In the genomic region with DNA sequence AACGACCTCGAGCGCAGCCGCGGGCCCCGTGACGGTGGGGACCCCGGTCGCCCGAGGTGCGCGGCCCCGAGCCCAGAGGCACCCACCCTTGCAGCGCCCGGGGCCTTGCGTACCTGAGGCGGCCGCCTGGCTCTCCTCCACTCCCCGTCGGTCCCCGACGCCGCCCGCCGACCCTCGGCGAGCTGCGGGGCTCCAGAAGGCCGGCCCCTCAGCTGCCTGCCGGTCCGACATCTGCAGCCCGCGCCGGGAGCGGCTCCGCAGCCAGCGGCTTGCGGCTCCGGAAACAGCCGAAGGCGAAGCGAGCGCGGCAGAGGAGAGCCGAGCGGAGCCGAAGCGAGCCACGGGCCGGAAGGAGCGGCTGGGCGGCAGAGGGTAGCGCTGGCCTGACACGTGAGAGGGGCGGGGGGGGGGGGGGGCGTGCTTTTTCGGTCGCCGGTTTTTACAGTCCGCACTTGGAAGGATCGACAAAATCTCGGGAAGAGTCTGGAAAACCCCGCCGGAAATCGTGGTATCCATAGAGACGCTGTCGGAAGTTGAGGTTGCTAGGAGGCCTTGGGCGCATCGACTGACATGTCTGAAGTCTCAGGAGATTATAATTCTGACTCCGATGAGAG, we compare ENCODE assay signal across 8 mouse cellular contexts. TPM values are rescaled to one million over a fixed set of nuclear protein-coding genes. Genes with fewer than 3 reads are reported as not detected.
A peak's percentile ranks its signal among the peaks of the same experiment; 100 is the strongest.
DNase-seq lines count a peak whose midpoint lies in the region; ATAC-seq and TF ChIP-seq lines count a peak whose summit lies in the region.

Gene Tmed8, minus strand, starts transcription at position 482 of the 614 bp plus-strand sequence.

- H3K4me2 ChIP-seq in CH12.LX (ENCODE audit: insufficient read depth, low read depth, poor library complexity, severe bottlenecking), result peak within 1 kb of the TSS; percentile 90
- H3K4me2 ChIP-seq in forebrain, embryonic 13.5 days, result peak within 1 kb of the TSS; percentile 89
- H3K4me2 ChIP-seq in liver, embryonic 16.5 days (ENCODE audit: low read depth, low read length), result peak within 1 kb of the TSS; percentile 95
- peak within 1 kb of the TSS; percentile 80 for H3K4me2 ChIP-seq in neural tube, embryonic 12.5 days (replicated peaks)
- peak within 1 kb of the TSS; percentile 97 for H3K4me2 ChIP-seq in stomach, postnatal 0 days (replicated peaks; ENCODE audit: low read depth)

- intact Hi-C loops in heart, postnatal 10 days (cut with DNase I), result loop anchor here (5.0 kb wide), 1 partner anchor 53 kb away; the partner anchor contains the start of genes Gstz1 and Pomt2

- dilution Hi-C loops in CH12.LX (cut with MboI; ENCODE audit: extremely low pct_ligation_motif_present, extremely low pct_unique_long_range_greater_than_20kb, low sequenced_read_pairs), result no loop called here

- peak; percentile 68 for DNase-seq in CH12.LX (ENCODE audit: extremely low read depth)
- peak; percentile 42 for DNase-seq in c-Kit-positive CD71-negative TER-119-negative erythroid progenitor cells, embryonic 14.5 days (ENCODE audit: low read depth)
- DNase-seq in heart, postnatal 10 days, result peak; percentile 83 to 85
- peak; percentile 39 for DNase-seq in large intestine, adult 2 months (ENCODE audit: low read depth, low spot score)
- DNase-seq in stomach, postnatal 0 days (ENCODE audit: low spot score), result peak; percentile 80

- peaks cover 0 to 2% of the 10 kb centered on the region in 2 experiments for H3K36me3 ChIP-seq in CH12.LX (replicated peaks in 1 of 2; ENCODE audit: control insufficient read depth in 1 of 2, insufficient read depth in 1 of 2, low read length in 1 of 2)
- no peaks in the 10 kb centered on the region for H3K36me3 ChIP-seq in forebrain, embryonic 13.5 days (ENCODE audit: poor library complexity, severe bottlenecking)
- no peaks in the 10 kb centered on the region for H3K36me3 ChIP-seq in liver, embryonic 16.5 days (ENCODE audit: control insufficient read depth, insufficient read depth)
- H3K36me3 ChIP-seq in neural tube, embryonic 12.5 days, result no peaks in the 10 kb centered on the region
- H3K36me3 ChIP-seq in stomach, postnatal 0 days (ENCODE audit: control insufficient read depth, insufficient read depth, low read length), result no peaks in the 10 kb centered on the region

- peak; percentile 38; the same call in 1 of the 2 replicates for TF ChIP-seq POLR2A in CH12.LX (IDR thresholded peaks at IDR 0.05; ENCODE audit: low read depth, low read length)

- peak within 1 kb of the TSS; percentile 81 for H3K27ac ChIP-seq in CH12.LX (ENCODE audit: insufficient read depth, low read depth)
- peak within 1 kb of the TSS; percentile 94 for H3K27ac ChIP-seq in forebrain, embryonic 13.5 days
- H3K27ac ChIP-seq in liver, embryonic 16.5 days (ENCODE audit: low read length), result no peak within 1 kb of the TSS
- H3K27ac ChIP-seq in neural tube, embryonic 12.5 days, result peak within 1 kb of the TSS; percentile 75
- peak within 1 kb of the TSS; percentile 67 for H3K27ac ChIP-seq in stomach, postnatal 0 days (replicated peaks)

- TF ChIP-seq EP300 in CH12.LX (IDR thresholded peaks at IDR 0.05; ENCODE audit: low read length), result no peak
- no peak for TF ChIP-seq EP300 in stomach, postnatal 0 days (optimal IDR thresholded peaks at IDR 0.05)

- H3K27me3 ChIP-seq in CH12.LX (replicated peaks), result no peaks in the 10 kb centered on the region
- no peaks in the 10 kb centered on the region for H3K27me3 ChIP-seq in forebrain, embryonic 13.5 days
- H3K27me3 ChIP-seq in liver, embryonic 16.5 days (ENCODE audit: control insufficient read depth, insufficient read depth, low read depth, low read length), result peaks cover 20% of the 10 kb centered on the region
- no peaks in the 10 kb centered on the region for H3K27me3 ChIP-seq in neural tube, embryonic 12.5 days (replicated peaks)
- H3K27me3 ChIP-seq in stomach, postnatal 0 days (ENCODE audit: control insufficient read depth, insufficient read depth, low read length), result no peaks in the 10 kb centered on the region

- H3K4me3 ChIP-seq in CH12.LX (replicated peaks in 1 of 3; ENCODE audit: low read depth in 2 of 3, low read length in 2 of 3, poor library complexity in 1 of 3), result peak within 1 kb of the TSS; percentile 96 to 99 (median 98)
- H3K4me3 ChIP-seq in forebrain, embryonic 13.5 days, result peak within 1 kb of the TSS; percentile 84
- peak within 1 kb of the TSS; percentile 75 for H3K4me3 ChIP-seq in liver, embryonic 16.5 days (ENCODE audit: low read depth, low read length)
- peak within 1 kb of the TSS; percentile 85 for H3K4me3 ChIP-seq in neural tube, embryonic 12.5 days
- peak within 1 kb of the TSS; percentile 90 for H3K4me3 ChIP-seq in stomach, postnatal 0 days (ENCODE audit: low read depth, low read length)

- in situ Hi-C loops in CH12.LX (cut with MboI; ENCODE audit: low pct_ligation_motif_present, low pct_unique_long_range_greater_than_20kb, low sequenced_read_pairs), result loop anchor here (5.0 kb wide), 1 partner anchor 137 kb away; no protein-coding TSS in a partner anchor

- H3K4me1 ChIP-seq in CH12.LX (ENCODE audit: control insufficient read depth in 1 of 2, insufficient read depth in 2 of 2), result peaks cover 3 to 32% of the 10 kb centered on the region in 2 experiments; a peak in 3 of 4 replicates
- peaks cover 9% of the 10 kb centered on the region for H3K4me1 ChIP-seq in forebrain, embryonic 13.5 days
- peaks cover 7% of the 10 kb centered on the region for H3K4me1 ChIP-seq in liver, embryonic 16.5 days (ENCODE audit: control insufficient read depth, low read depth, low read length)
- peaks cover 12% of the 10 kb centered on the region for H3K4me1 ChIP-seq in neural tube, embryonic 12.5 days
- no peaks in the 10 kb centered on the region for H3K4me1 ChIP-seq in stomach, postnatal 0 days (replicated peaks; ENCODE audit: control insufficient read depth, insufficient read depth)

- no peak for TF ChIP-seq RAD21 in CH12.LX (IDR thresholded peaks at IDR 0.05; ENCODE audit: low read depth, low read length)

- WGBS in forebrain, embryonic 13.5 days, result under 1% methylated on average over 59 of the region's 70 CpGs
- under 1% methylated on average over 68 of the region's 70 CpGs for WGBS in large intestine, adult 2 months
- under 1% methylated on average over 59 of the region's 70 CpGs for WGBS in liver, embryonic 16.5 days (ENCODE audit: insufficient replicate concordance)
- whole genome bisulfite sequencing in neural tube, embryonic 12.5 days, result under 1% methylated on average over 59 of the region's 70 CpGs
- WGBS in stomach, postnatal 0 days, result under 1% methylated on average over 30 of the region's 70 CpGs

- H3K9me3 ChIP-seq in CH12.LX (replicated peaks; ENCODE audit: low read length), result no peaks in the 10 kb centered on the region
- H3K9me3 ChIP-seq in forebrain, embryonic 13.5 days (replicated peaks), result no peaks in the 10 kb centered on the region
- H3K9me3 ChIP-seq in liver, embryonic 16.5 days (replicated peaks; ENCODE audit: control insufficient read depth, low read length), result no peaks in the 10 kb centered on the region
- H3K9me3 ChIP-seq in neural tube, embryonic 12.5 days, result no peaks in the 10 kb centered on the region
- no peaks in the 10 kb centered on the region for H3K9me3 ChIP-seq in stomach, postnatal 0 days (ENCODE audit: control insufficient read depth, low read length)

- no peak for TF ChIP-seq CTCF in CH12.LX (conservative IDR thresholded peaks at IDR 0.05 in 1 of 2, IDR thresholded peaks at IDR 0.05 in 1 of 2; ENCODE audit: low read depth in 2 of 2, low read length in 2 of 2)
- TF ChIP-seq CTCF in stomach, postnatal 0 days (IDR thresholded peaks at IDR 0.05; ENCODE audit: low read depth), result no peak

- peaks cover 27% of the 10 kb centered on the region for H3K79me2 ChIP-seq in CH12.LX (replicated peaks; ENCODE audit: control insufficient read depth, extremely low read depth, insufficient read depth, poor library complexity, severe bottlenecking)

- ATAC-seq in forebrain, embryonic 13.5 days, result peak; percentile 97
- ATAC-seq in liver, embryonic 16.5 days (ENCODE audit: low read depth), result peak; percentile 86
- peak; percentile 94 for ATAC-seq in neural tube, embryonic 12.5 days (ENCODE audit: low FRiP score, low read depth)
- peak; percentile 96 for ATAC-seq in stomach, postnatal 0 days (ENCODE audit: low FRiP score, low TSS enrichment)

- peak within 1 kb of the TSS; percentile 98 for H3K9ac ChIP-seq in CH12.LX (ENCODE audit: insufficient read depth, low read depth)
- H3K9ac ChIP-seq in forebrain, embryonic 13.5 days, result peak within 1 kb of the TSS; percentile 95
- peak within 1 kb of the TSS; percentile 76 for H3K9ac ChIP-seq in liver, embryonic 16.5 days (ENCODE audit: low read depth, low read length)
- peak within 1 kb of the TSS; percentile 80 for H3K9ac ChIP-seq in neural tube, embryonic 12.5 days
- peak within 1 kb of the TSS; percentile 94 for H3K9ac ChIP-seq in stomach, postnatal 0 days (ENCODE audit: low read length)

TF ChIP-seq in CH12.LX, 34 proteins besides CTCF, POLR2A, EP300 and RAD21 (continues in another document):
- 0 out of 2 replicates have a peak, but pooled peaks have one; percentile 10 for TF ChIP-seq JUN (IDR thresholded peaks at IDR 0.05; ENCODE audit: insufficient read depth, low read depth, low read length)
- TF ChIP-seq NELFE (IDR thresholded peaks at IDR 0.05; ENCODE audit: low read depth, low read length), result no peak
- no peak for TF ChIP-seq MEF2A (IDR thresholded peaks at IDR 0.05; ENCODE audit: borderline replicate concordance, low read depth, low read length)
- peak; percentile 30; the same call in 1 of the 2 replicates for TF ChIP-seq ELF1 (IDR thresholded peaks at IDR 0.05; ENCODE audit: low read depth, low read length)
- TF ChIP-seq POLR2AphosphoS2 (IDR thresholded peaks at IDR 0.05; ENCODE audit: low read depth, low read length), result no peak
- TF ChIP-seq ETS1 (conservative IDR thresholded peaks at IDR 0.05; ENCODE audit: low read depth, low read length), result no peak; the same call in 1 of the 2 replicates
- TF ChIP-seq MAX (IDR thresholded peaks at IDR 0.05; ENCODE audit: low read length), result no peak
- no peak for TF ChIP-seq JUND (conservative IDR thresholded peaks at IDR 0.05; ENCODE audit: low read depth, low read length)
- TF ChIP-seq MYC (IDR thresholded peaks at IDR 0.05; ENCODE audit: low read depth, low read length), result no peak
- 0 out of 2 replicates have a peak, but pooled peaks have one; percentile 39 for TF ChIP-seq MAZ (IDR thresholded peaks at IDR 0.05; ENCODE audit: low read depth, low read length)
- no peak for TF ChIP-seq ZMIZ1 (IDR thresholded peaks at IDR 0.05; ENCODE audit: low read depth, low read length)
- peak; percentile 88 for TF ChIP-seq MXI1 (IDR thresholded peaks at IDR 0.05; ENCODE audit: low read depth, low read length)

RNA-seq across cellular contexts. Expression of gene Tmed8, which starts in this region (rescaled TPM):
- 27.3 and 29.1 TPM in 2 replicates for total RNA-seq in CH12.LX (2012; rRNA removed)
- 27.9 and 29.3 TPM in 2 replicates for total RNA-seq in CH12.LX (2014; rRNA removed)
- polyA plus RNA-seq in CH12.LX (2012; ENCODE audit: insufficient read length, low read depth), result 29.4 and 34.8 TPM in 2 replicates
- polyA plus RNA-seq in forebrain, embryonic 13.5 days (2015; fragmentation: Nextera tagmentation; extraction: Ambion mirVana), result 2.6 and 3.5 TPM in 2 replicates
- 1 to 10 TPM; 5.5 to 7.2 TPM for total RNA-seq in heart, postnatal 10 days (2021)
- polyA plus RNA-seq in large intestine, adult 2 months (2012; rRNA removed), result 1.3 and 2.3 TPM in 2 replicates
- 0.40 and 0.41 TPM in 2 replicates for polyA plus RNA-seq in liver, embryonic 16.5 days (2015; fragmentation: Nextera tagmentation; extraction: Ambion mirVana)
- polyA plus RNA-seq in neural tube, embryonic 12.5 days (2016; fragmentation: Nextera tagmentation; extraction: Ambion mirVana), result 4.4 and 4.9 TPM in 2 replicates
- polyA plus RNA-seq in stomach, postnatal 0 days (2015; fragmentation: Nextera tagmentation; extraction: Ambion mirVana), result 1.1 TPM in 2 replicates

Comparison
In these comparisons a context has a peak if more than half of its experiments do, and no peak if none do; other contexts are left out.
1. Peak in ATAC-seq, H3K4me3 ChIP-seq, H3K9ac ChIP-seq and H3K4me2 ChIP-seq in liver, embryonic 16.5 days; RNA of the gene not detected or under 1 TPM.